Mouse (Mus musculus) lung, adult 2 months (tissue): ENCODE measurements at regions not wholly inside any gene's neighbourhood (a gene's known extent, or its start where the extent isn't known, plus 50 kb on each side); places are given as distances from the start of the nearest gene placed in this dataset.

Experiments
- CTCF ChIP-seq: fragments of 200-500 bp; IDR thresholded peaks from 2 replicates; pipeline ENCODE4 v1.5.1; 2011; ENCODE audit warnings: mild to moderate bottlenecking, low read length, control low read depth; ENCODE audit not compliant: insufficient read depth
- POLR2A ChIP-seq: fragments of 200-500 bp; IDR thresholded peaks from 2 replicates; pipeline ENCODE4 v1.6.1; 2011; ENCODE audit warnings: low read depth, mild to moderate bottlenecking, control low read depth, low read length, borderline replicate concordance; ENCODE audit errors: extremely low read depth

- no peak for TF ChIP-seq POLR2A
- TF ChIP-seq CTCF: no peak
These were observed 400.0 kb downstream of the Gsdmc2 start for GRCm38 (mm10) chr15:63445016-63445415.
